Comparison of ENCODE assay signal across 14 mouse cellular contexts in the genomic region with DNA sequence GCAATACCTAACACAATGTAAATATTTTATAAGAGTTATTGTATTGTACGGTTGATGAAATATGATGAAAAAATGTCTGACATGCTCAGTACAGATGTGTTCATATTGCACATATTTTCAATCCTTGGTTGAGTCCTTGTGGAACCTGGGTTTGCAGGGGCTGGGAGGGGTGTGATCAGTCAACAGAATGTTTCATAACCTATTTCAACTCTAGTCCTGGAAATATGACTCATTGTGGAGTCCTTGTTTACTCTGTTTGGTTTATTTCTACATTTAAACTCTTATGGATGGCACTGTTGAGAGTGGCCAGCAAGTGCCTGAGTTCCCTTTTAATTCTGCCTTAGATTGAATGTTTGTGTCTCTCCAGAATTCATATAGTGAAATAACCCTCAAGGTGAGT. TPM values are rescaled to one million over a fixed set of nuclear protein-coding genes. Genes with fewer than 3 reads are reported as not detected.
DNase-seq lines count a peak whose midpoint lies in the region.
"Had no signal": no experiment of that assay in that cellular context is flagged by ENCODE, and none has a peak within 500 bp of the region (broad histone marks: within the 10 kb centered on the region; RNA-seq: fewer than 3 reads in every experiment).

No protein-coding gene starts in this region.

- DNase-seq in adrenal gland, adult (ENCODE audit: inconsistent age in 2 of 2, low spot score in 1 of 2): peak; percentile 15 to 72
- DNase-seq in adrenal gland, postnatal 10 days: no peak
- DNase-seq in adrenal gland, postnatal 36 days: peak; percentile 40 to 51
- no peak for DNase-seq in adrenal gland, adult 18-20 months (ENCODE audit: low spot score in 2 of 2)
- DNase-seq in lung, postnatal 36 days: peak; percentile 66
- no peak for DNase-seq in lung, postnatal 10 days
- DNase-seq: adrenal gland, adult 8-10 months; cerebellum, adult 11 months; cerebellum, adult 2 months; cerebellum, adult 9-11 months; cerebellum, postnatal 25 days; forebrain, postnatal 0 days; gastrocnemius, adult 2 months; gastrocnemius, postnatal 14 days had no signal

RNA-seq across cellular contexts. Expression of a gene that starts 22.9 kb away (rescaled TPM):
- total RNA-seq in adrenal gland, postnatal 10 days (2021): 10 to 100 TPM; 42.3 to 47.1 TPM
- 10 to 100 TPM; 50.0 to 76.7 TPM for total RNA-seq in adrenal gland, postnatal 36 days (2021)
- 10 to 100 TPM; 23.8 to 41.1 TPM for total RNA-seq in adrenal gland, adult 18-20 months (2021)

Comparison
In these comparisons a context has a peak if more than half of its experiments do, and no peak if none do; other contexts are left out.
1. DNase-seq: peak in adrenal gland, adult (2 of 2), adrenal gland, postnatal 36 days (2 of 2) and lung, postnatal 36 days (single experiment); none in adrenal gland, postnatal 10 days (single experiment), adrenal gland, adult 18-20 months (0 of 2) and lung, postnatal 10 days (single experiment).